Mouse (Mus musculus) urinary bladder, adult 2 months (tissue): ENCODE data around the gene Rps27l. TPM values are rescaled to one million over a fixed set of nuclear protein-coding genes. Genes with fewer than 3 reads are reported as not detected.

Experiments
- DNase-seq: peaks from one replicate; pipeline ENCODE4 v3.0.0; 2022; ENCODE audit warnings: low spot score
- polyA plus RNA-seq: library from polyadenylated mRNA; depleted of rRNA; stranded (reverse); fragments of >200 nt; gene quantifications from 2 replicates; pipeline ENCODE4 v1.2.3, GENCODE M21; 2012; rRNA removed

Rps27l gene
- polyA plus RNA-seq, 1 experiment, result 343 TPM

DNA sequence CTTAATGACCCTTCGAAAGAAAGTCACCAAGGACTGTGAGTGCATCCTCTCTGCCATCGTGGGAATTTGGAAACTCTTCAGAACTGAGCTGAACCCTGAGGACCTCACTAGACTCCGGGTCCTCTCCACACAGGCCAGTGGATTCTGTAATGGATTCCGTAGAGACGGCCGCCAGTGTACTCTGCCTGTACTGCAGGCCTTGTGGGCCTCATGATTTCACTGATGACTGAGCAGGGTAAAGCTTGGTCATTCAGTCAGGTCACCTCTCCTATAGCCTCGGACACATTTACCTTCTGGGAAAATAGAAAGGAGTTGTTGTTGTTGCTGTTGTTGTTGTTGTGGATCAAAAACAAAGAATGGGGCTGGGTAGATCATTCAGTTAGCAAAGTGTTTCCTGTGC lies 36.2 kb downstream of the Rps27l start:
- DNase-seq, result no peak

DNA sequence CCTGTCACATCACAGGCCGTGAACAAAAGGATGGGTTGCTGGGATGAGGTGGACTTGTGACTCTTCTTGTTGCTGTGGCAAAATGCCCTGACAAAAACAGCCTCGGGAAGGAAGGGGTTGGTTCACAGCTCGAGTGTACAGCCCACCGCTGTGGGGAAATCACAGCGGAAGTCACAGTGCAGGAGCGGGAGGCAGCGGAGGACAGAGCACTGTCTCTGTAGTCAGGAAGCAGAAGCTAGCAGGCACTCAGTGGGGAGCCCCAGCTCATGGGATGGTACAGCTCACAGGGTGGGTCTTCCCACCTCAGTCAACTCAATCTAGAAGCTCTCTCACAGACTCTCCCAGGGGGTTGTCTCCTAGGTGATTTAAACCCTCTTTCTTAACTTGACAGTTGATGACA lies 39.5 kb downstream of the Rps27l start:
- DNase-seq, result no peak

DNA sequence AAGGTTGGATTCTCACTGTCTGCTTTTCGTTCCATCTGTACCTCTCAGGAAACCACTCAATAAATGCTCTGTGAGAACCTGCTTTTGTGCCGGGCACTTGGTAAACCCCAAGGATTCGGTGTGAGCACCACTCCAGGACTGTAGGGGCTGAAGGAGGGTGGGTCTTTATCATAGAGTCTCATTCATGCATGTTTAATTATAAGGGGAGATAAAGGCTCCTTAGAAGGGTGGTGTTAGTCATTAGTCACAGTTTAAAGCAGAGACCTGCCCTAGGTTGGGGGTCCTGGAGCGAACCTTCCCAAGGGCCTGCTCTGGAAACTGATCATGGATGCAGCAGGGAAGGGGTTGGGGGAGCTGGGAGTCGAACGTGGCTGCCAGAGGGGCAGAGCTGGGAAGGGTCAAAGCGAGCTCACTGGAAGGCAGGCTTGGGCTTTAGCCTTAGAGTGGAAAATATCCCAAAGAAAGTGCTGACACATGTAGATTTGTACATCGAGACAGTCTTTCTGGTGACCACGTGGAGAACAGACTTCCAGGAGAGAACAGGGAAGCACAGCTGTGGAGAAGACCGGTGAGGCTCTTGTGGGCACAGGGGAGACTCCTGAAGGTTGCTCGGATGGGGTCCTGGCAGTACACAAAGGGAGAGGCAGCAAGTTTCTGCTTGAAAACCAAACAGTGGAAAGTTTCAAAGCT lies 42.5 kb downstream of the Rps27l start:
- no peak for DNase-seq

DNA sequence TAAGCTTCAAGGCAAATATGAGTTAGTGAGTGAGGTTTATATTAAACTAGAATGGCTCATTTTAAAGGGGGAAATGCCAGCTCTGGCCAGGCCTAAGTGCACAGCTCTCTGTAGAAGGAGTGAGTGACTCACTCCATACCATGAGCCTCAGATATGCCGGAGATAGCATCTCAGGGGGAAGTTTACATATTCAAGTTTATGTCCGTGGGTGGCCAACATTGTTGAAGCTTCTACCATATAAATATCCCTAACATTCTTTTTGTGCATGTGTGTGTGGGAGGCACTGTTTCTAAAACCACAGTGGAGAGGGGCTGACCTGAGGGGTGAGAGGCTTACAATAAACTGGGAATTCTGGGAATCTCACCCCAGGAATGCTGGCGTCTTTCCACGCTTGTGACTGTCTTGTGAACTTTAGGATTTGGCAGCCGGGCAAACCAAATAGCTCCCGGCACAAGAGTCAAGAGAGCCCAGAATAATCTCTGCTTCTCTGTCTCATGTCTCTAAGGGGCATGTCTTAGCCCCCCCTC lies 43.1 kb downstream of the Rps27l start:
- DNase-seq, result no peak

DNA sequence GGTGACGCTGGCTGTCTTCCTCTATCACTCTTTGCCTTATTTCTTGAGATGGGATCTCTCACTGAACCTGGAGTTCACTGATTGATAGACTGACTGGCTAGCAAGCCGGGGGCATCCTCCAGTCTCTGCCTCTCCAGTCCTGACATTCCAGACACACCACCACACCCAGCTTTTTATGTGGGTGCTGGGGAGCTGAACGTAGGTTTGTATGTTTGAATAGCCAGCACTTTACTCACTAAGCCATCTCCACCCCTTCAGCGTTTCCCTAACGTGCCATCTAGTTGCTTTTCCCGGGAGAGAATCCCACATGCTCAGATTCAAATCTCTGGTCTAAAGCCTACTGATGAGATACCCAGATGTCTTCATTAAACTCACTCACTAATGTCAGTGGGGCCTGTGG lies 43.7 kb downstream of the Rps27l start:
- no peak for DNase-seq

DNA sequence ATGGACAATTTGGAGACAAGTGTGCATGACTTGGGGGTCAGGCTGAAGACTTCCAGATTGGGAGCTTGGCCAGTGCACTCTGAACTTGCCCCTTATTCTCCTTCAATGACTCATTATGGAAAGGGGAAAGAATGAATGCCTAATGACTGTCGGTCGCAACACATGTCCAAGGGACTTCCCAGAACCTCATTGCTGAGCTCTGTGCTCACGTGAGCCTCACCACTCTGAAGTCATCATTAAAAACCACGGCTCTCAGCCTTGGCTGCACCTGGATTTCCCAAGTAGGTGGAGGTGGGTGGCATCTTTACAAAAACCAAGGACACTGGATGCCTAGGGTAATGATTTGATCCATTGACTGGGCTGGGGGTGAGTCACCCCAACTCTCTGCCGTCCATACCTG lies 44.2 kb downstream of the Rps27l start:
- no peak for DNase-seq

DNA sequence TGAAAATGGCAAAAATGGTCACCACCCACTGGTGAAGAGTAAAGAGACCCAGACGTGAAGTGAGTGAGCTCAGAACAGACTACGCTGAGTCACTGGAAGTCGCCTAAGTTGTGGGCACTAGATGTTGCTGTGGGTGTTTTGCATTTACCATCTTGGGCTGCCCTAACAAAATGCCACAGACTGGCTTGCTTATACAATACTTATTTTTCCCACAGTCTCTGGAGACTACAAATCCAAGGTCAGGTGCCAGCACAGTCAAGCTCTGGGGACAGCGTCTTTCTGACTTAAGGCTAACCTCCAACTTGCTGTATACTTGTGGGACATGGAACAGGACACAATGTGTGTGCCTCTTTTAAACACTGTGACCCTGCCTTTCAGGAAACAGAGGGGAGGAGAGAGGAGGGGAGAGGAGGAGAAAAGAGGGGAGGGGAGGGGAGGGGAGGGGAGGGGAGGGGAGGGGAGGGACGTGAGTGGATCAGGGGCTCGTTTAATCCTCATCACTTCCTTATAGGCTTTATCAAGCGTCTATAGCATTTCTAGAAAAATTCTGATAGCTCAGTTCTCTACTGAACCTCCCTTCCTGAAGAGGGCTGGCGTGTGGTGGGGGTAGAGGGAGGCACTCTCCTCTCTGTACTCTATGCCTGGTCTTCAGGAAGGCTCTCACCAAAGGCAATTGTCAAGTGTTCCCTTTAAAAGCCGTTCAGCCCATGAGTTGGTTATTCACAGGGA lies 45.3 kb downstream of the Rps27l start:
- DNase-seq, result no peak

DNA sequence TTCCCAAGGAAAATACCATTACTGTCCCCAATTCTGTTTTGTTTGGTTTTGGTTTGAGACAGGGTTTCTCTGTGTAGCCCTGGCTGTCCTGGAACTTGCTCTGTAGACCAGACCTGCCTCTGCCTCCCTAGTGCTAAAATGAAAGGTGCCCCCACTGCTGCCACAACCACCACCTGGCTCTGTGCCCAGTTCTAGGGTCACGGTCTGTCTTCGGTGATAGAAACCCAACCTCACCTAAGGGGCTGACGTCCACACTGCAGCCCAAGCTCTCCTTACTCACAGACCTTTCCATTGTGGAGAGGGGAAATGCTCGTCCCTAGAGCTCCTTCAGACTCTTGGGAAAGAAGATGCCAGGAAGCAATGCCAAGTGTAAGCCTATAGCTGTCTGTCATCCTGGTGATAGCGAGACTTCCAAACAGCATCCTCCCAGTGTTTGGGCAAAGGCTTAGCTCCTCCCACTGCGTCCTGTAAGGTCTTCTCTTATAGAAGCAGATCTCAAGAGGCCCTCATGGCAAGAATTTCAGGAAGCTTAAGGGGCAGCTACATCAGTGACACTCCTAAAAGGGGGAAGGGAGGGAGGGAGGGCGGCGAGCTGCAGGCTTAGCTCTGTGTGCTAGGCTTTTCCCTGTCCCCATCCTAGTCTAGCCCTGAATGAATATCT lies 46.0 kb downstream of the Rps27l start:
- DNase-seq, result no peak

Other genes starting within 250 kb of the Rps27l start
- 1.0 TPM in 2 replicates for gene Car12, start 232.4 kb upstream of the Rps27l start, polyA plus RNA-seq
- gene Aph1b, start 150.6 kb upstream of the Rps27l start, polyA plus RNA-seq, result 8.2 and 8.8 TPM in 2 replicates
- gene Gm10647, start 149.0 kb upstream of the Rps27l start, polyA plus RNA-seq, result 0.36 and 0.37 TPM in 2 replicates
- gene Aph1c, start 111.4 kb upstream of the Rps27l start, polyA plus RNA-seq, result 3.7 and 5.0 TPM in 2 replicates
- gene Rab8b, start 26.4 kb upstream of the Rps27l start, polyA plus RNA-seq, result 18.9 and 20.1 TPM in 2 replicates
- 15.0 and 17.1 TPM in 2 replicates for gene Lactb, start 29.4 kb downstream of the Rps27l start, polyA plus RNA-seq
- gene Tpm1, start 103.3 kb downstream of the Rps27l start, polyA plus RNA-seq, result 5,954 and 6,025 TPM in 2 replicates